14 mouse cellular contexts compared by ENCODE assay signal in genomic region chr4:148389047-148389446, GRCm38 (mm10). TPM values are rescaled to one million over a fixed set of nuclear protein-coding genes. Genes with fewer than 3 reads are reported as not detected.
DNase-seq lines count a peak whose midpoint lies in the region; TF ChIP-seq lines count a peak whose summit lies in the region.
"Had no signal": no experiment of that assay in that cellular context is flagged by ENCODE, and none has a peak within 500 bp of the region (broad histone marks: within the 10 kb centered on the region; RNA-seq: fewer than 3 reads in every experiment).

No protein-coding gene starts in this region.

- WGBS in olfactory bulb, adult 2 months, result 78% methylated on average over 6 of the region's 6 CpGs

- no peak for TF ChIP-seq POLR2A in olfactory bulb, adult 2 months (IDR thresholded peaks at IDR 0.05; ENCODE audit: insufficient read depth, low read depth, low read length)

- no peak for DNase-seq in layer of hippocampus, adult 2 months (ENCODE audit: low spot score in 2 of 2)
- DNase-seq in layer of hippocampus, adult 9-11 months, result no peak
- DNase-seq in thymus, postnatal 0 days (ENCODE audit: low spot score), result peak; percentile 4
- no peak for DNase-seq in thymus, postnatal 36 days
- DNase-seq in NIH3T3 (ENCODE audit: low read depth) (peak; percentile 6), adipocyte (ENCODE audit: low spot score) (no peak)
- DNase-seq in adrenal gland, postnatal 36 days, result no peak
- DNase-seq: cerebellum, adult 9-10 months; gastrocnemius, postnatal 10 days; right cerebral cortex, postnatal 14 days had no signal

- no peak overlapping the region for H3K4me3 ChIP-seq in layer of hippocampus, adult 2 months
- no peak overlapping the region for H3K4me3 ChIP-seq in olfactory bulb, adult 2 months (ENCODE audit: insufficient read depth, low read depth, low read length)
- H3K4me3 ChIP-seq: embryonic facial prominence, embryonic 12.5 days; heart, embryonic 12.5 days; lung, embryonic 15.5 days had no signal

- H3K4me1 ChIP-seq in olfactory bulb, adult 2 months (ENCODE audit: control insufficient read depth, insufficient read depth, low read length), result peaks cover 22% of the 10 kb centered on the region
- H3K4me1 ChIP-seq: embryonic facial prominence, embryonic 12.5 days; heart, embryonic 12.5 days; lung, embryonic 15.5 days had no signal

- TF ChIP-seq CTCF in layer of hippocampus, adult 2 months (conservative IDR thresholded peaks at IDR 0.05), result peak; percentile 69
- TF ChIP-seq CTCF in olfactory bulb, adult 2 months (IDR thresholded peaks at IDR 0.05; ENCODE audit: insufficient read depth, low read depth, low read length), result 0 out of 2 replicates have a peak, but pooled peaks have one; percentile 12

- no peak overlapping the region for H3K27ac ChIP-seq in layer of hippocampus, adult 2 months
- no peak overlapping the region for H3K27ac ChIP-seq in olfactory bulb, adult 2 months (ENCODE audit: insufficient read depth, low read depth, low read length)
- H3K27ac ChIP-seq: embryonic facial prominence, embryonic 12.5 days; lung, embryonic 15.5 days had no signal

RNA-seq across cellular contexts. Expression of gene Ubiad1, which starts 55.5 kb away (rescaled TPM):
- 1 to 10 TPM; 8.1 to 8.7 TPM for total RNA-seq in layer of hippocampus, adult 2 months (2021)
- 7.4 and 7.8 TPM in 2 replicates for polyA plus RNA-seq in thymus, postnatal 0 days (2015; fragmentation: Nextera tagmentation; extraction: Ambion mirVana)
- polyA plus RNA-seq in olfactory bulb, adult 2 months (2012; ENCODE audit: insufficient read depth, insufficient read length, low replicate concordance, missing spikeins), result not detected in 2 replicates
- 10 to 100 TPM; 18.9 to 20.8 TPM for total RNA-seq in adrenal gland, postnatal 36 days (2021)

RNA-seq across cellular contexts. Expression of gene Mtor, which starts 59.4 kb away (rescaled TPM):
- 100 to 1,000 TPM in 1 of 2 experiments, 10 to 100 TPM in 1; 95.2 to 100 TPM for total RNA-seq in layer of hippocampus, adult 2 months (2021)
- 18.7 and 23.1 TPM in 2 replicates for polyA plus RNA-seq in thymus, postnatal 0 days (2015; fragmentation: Nextera tagmentation; extraction: Ambion mirVana)
- polyA plus RNA-seq in olfactory bulb, adult 2 months (2012; ENCODE audit: insufficient read depth, insufficient read length, low replicate concordance, missing spikeins), result 53.3 TPM in 1 of 2 replicates, not detected in the other
- total RNA-seq in adrenal gland, postnatal 36 days (2021), result 10 to 100 TPM; 72.5 to 86.2 TPM

Comparison
In these comparisons a context has a peak if more than half of its experiments do, and no peak if none do; other contexts are left out.
1. DNase-seq: peak in thymus, postnatal 0 days (single experiment) and NIH3T3 (single experiment); none in layer of hippocampus, adult 2 months (0 of 2), layer of hippocampus, adult 9-11 months (single experiment), thymus, postnatal 36 days (0 of 2), adipocyte (single experiment) and adrenal gland, postnatal 36 days (0 of 2).